ENCODE assay signal across 25 mouse cellular contexts in genomic region chr8:81823121-81823520, GRCm38 (mm10).
"Had no signal": no experiment of that assay in that cellular context is flagged by ENCODE, and none has a peak within 500 bp of the region (broad histone marks: within the 10 kb centered on the region; RNA-seq: fewer than 3 reads in every experiment).

No protein-coding gene starts in this region.

- H3K9me3 ChIP-seq: heart, embryonic 10.5 days; heart, embryonic 12.5 days; hindbrain, embryonic 10.5 days; hindbrain, embryonic 12.5 days; intestine, embryonic 15.5 days; limb, embryonic 13.5 days; limb, embryonic 15.5 days; liver, embryonic 12.5 days had no signal

- ATAC-seq: hindbrain, embryonic 16.5 days; intestine, embryonic 15.5 days; intestine, postnatal 0 days; liver, embryonic 12.5 days had no signal

- H3K27me3 ChIP-seq: heart, embryonic 12.5 days; hindbrain, embryonic 12.5 days; intestine, embryonic 15.5 days; limb, embryonic 13.5 days; limb, embryonic 15.5 days; liver, embryonic 12.5 days had no signal

- H3K4me2 ChIP-seq: heart, embryonic 12.5 days; hindbrain, embryonic 12.5 days; hindbrain, embryonic 14.5 days; intestine, embryonic 15.5 days; limb, embryonic 13.5 days; limb, embryonic 15.5 days; liver, embryonic 12.5 days had no signal

- H3K36me3 ChIP-seq: heart, embryonic 10.5 days; heart, embryonic 12.5 days; hindbrain, embryonic 10.5 days; hindbrain, embryonic 12.5 days; intestine, embryonic 15.5 days; limb, embryonic 13.5 days; limb, embryonic 15.5 days; liver, embryonic 12.5 days had no signal

- DNase-seq: gastrocnemius, postnatal 14 days; gastrocnemius, postnatal 36 days; heart, adult 18-20 months; heart, postnatal 10 days; heart, postnatal 4 days; kidney, adult 18-20 months; kidney, adult 8-10 months; kidney, postnatal 10 days; kidney, postnatal 25 days; kidney, postnatal 4 days; left cerebral cortex, postnatal 4 days had no signal

- H3K4me3 ChIP-seq: heart, embryonic 10.5 days; heart, embryonic 12.5 days; hindbrain, embryonic 10.5 days; hindbrain, embryonic 12.5 days; intestine, embryonic 15.5 days; layer of hippocampus, adult 2 months; left cerebral cortex, adult 2 months; limb, embryonic 13.5 days; limb, embryonic 15.5 days; liver, embryonic 12.5 days had no signal

- H3K4me1 ChIP-seq: heart, embryonic 10.5 days; heart, embryonic 12.5 days; hindbrain, embryonic 10.5 days; hindbrain, embryonic 12.5 days; intestine, embryonic 15.5 days; limb, embryonic 13.5 days; limb, embryonic 15.5 days; liver, embryonic 12.5 days had no signal

- H3K9ac ChIP-seq: heart, embryonic 12.5 days; hindbrain, embryonic 12.5 days; hindbrain, embryonic 14.5 days; intestine, embryonic 15.5 days; limb, embryonic 13.5 days; limb, embryonic 15.5 days; liver, embryonic 12.5 days; liver, embryonic 14.5 days had no signal

- H3K27ac ChIP-seq: heart, embryonic 10.5 days; hindbrain, embryonic 10.5 days; hindbrain, embryonic 12.5 days; hindbrain, embryonic 14.5 days; intestine, embryonic 15.5 days; layer of hippocampus, adult 2 months; left cerebral cortex, adult 2 months; limb, embryonic 13.5 days; limb, embryonic 15.5 days; liver, embryonic 12.5 days; liver, embryonic 14.5 days had no signal
